Mouse (Mus musculus): ENCODE results near the gene Sgo2b. TPM values are rescaled to one million over a fixed set of nuclear protein-coding genes. Genes with fewer than 3 reads are reported as not detected.
"Not testable (repeated sequence)": the region's sequence is repeated elsewhere in the genome, so short reads cannot be mapped to it uniquely, and the experiment has no call there.

Gene Sgo2b
- total RNA-seq (2015; ENCODE audit: low replicate concordance) (not detected in 2 replicates), total RNA-seq (2017; ENCODE audit: low replicate concordance) (not detected in 2 replicates)

- ATAC-seq (replicated peaks; ENCODE audit: low FRiP score, poor library complexity, severe bottlenecking), result no peak
Measured at GRCm38 (mm10) chr8:63951626-63952377, at the start of gene Sgo2b. TSS of gene Sgo2b (minus strand) at chr8:63952248.

GRCm38 (mm10) chr8:63970612-63971391 is 18.8 kb upstream of the Sgo2b start:
- ATAC-seq (replicated peaks; ENCODE audit: low FRiP score, poor library complexity, severe bottlenecking), result not testable (repeated sequence)

GRCm38 (mm10) chr8:63961032-63961785 is 9.2 kb upstream of the Sgo2b start:
- ATAC-seq (replicated peaks; ENCODE audit: low FRiP score, poor library complexity, severe bottlenecking), result no peak

GRCm38 (mm10) chr8:63953802-63954201 is 1.8 kb upstream of the Sgo2b start:
- ATAC-seq (replicated peaks; ENCODE audit: low FRiP score, poor library complexity, severe bottlenecking), result not testable (repeated sequence)

GRCm38 (mm10) chr8:63933171-63933570 is 18.9 kb downstream of the Sgo2b start:
- ATAC-seq (replicated peaks; ENCODE audit: low FRiP score, poor library complexity, severe bottlenecking), result no peak

- ATAC-seq (replicated peaks; ENCODE audit: low FRiP score, poor library complexity, severe bottlenecking), result no peak
Measured at GRCm38 (mm10) chr8:63929301-63930097, 22.5 kb downstream of the Sgo2b start.

- ATAC-seq (replicated peaks; ENCODE audit: low FRiP score, poor library complexity, severe bottlenecking), result no peak
Measured at GRCm38 (mm10) chr8:63921257-63921960, 30.6 kb downstream of the Sgo2b start.

- no peak for ATAC-seq (replicated peaks; ENCODE audit: low FRiP score, poor library complexity, severe bottlenecking)
Measured at GRCm38 (mm10) chr8:63895096-63895495, 57.0 kb downstream of the Sgo2b start.

GRCm38 (mm10) chr8:63878353-63878752 is 73.7 kb downstream of the Sgo2b start:
- no peak for ATAC-seq (replicated peaks; ENCODE audit: low FRiP score, poor library complexity, severe bottlenecking)

- ATAC-seq (replicated peaks; ENCODE audit: low FRiP score, poor library complexity, severe bottlenecking), result no peak
Measured at GRCm38 (mm10) chr8:63877393-63877792, 74.7 kb downstream of the Sgo2b start.

GRCm38 (mm10) chr8:63876949-63877348 is 75.1 kb downstream of the Sgo2b start:
- no peak for ATAC-seq (replicated peaks; ENCODE audit: low FRiP score, poor library complexity, severe bottlenecking)
